Mouse (Mus musculus) liver, embryonic 11.5 days (tissue): Measurements from ENCODE around the gene Gpatch1. TPM values are rescaled to one million over a fixed set of nuclear protein-coding genes. Genes with fewer than 3 reads are reported as not detected.

Experiments used
- ATAC-seq: fragments of 200-750 bp; cut with Nextera tagmentation; replicated peaks from 2 replicates; pipeline ENCODE4 v1.8.0; 2017; ENCODE audit warnings: moderate number of reproducible peaks, mild to moderate bottlenecking, moderate TSS enrichment, moderate library complexity; ENCODE audit not compliant: low FRiP score
- DNase-seq: peaks from one replicate; pipeline ENCODE4 v3.0.0-alpha.2; 2017; ENCODE audit warnings: low spot score
- H3K27ac ChIP-seq: fragments of 300-500 bp; sonication (generic); 2 replicates; pipeline ENCODE4 v1.5.1; 2014; ENCODE audit warnings: mild to moderate bottlenecking, low read depth, low read length, control low read depth
- H3K27me3 ChIP-seq: fragments of 300-500 bp; sonication (generic); replicated peaks from 2 replicates; pipeline ENCODE4 v1.6.1; 2014; ENCODE audit warnings: low read length, mixed read lengths; ENCODE audit not compliant: control insufficient read depth, insufficient read depth
- H3K36me3 ChIP-seq: fragments of 300-500 bp; sonication (generic); 2 replicates; pipeline ENCODE4 v1.6.1; 2014; ENCODE audit warnings: mild to moderate bottlenecking, low read length, moderate library complexity, mixed read lengths; ENCODE audit not compliant: control insufficient read depth, insufficient read depth
- H3K4me1 ChIP-seq: fragments of 300-500 bp; sonication (generic); replicated peaks from 2 replicates; pipeline ENCODE4 v1.6.1; 2014; ENCODE audit warnings: low read length, mixed read lengths; ENCODE audit not compliant: control insufficient read depth, insufficient read depth
- H3K4me2 ChIP-seq: fragments of 300-500 bp; sonication (generic); 2 replicates; pipeline ENCODE4 v1.6.1; 2014; ENCODE audit warnings: mild to moderate bottlenecking, control low read depth, moderate library complexity
- H3K4me3 ChIP-seq: fragments of 300-500 bp; sonication (generic); 2 replicates; pipeline ENCODE4 v1.5.1; 2014; ENCODE audit warnings: low read depth, low read length, control low read depth
- H3K9ac ChIP-seq: fragments of 300-500 bp; sonication (generic); 2 replicates; pipeline ENCODE4 v1.6.1; 2014; ENCODE audit warnings: low read depth, low read length, control low read depth
- H3K9me3 ChIP-seq: fragments of 300-500 bp; sonication (generic); 2 replicates; pipeline ENCODE4 v1.6.1; 2016; ENCODE audit warnings: low read length, inconsistent platforms, mixed read lengths; ENCODE audit not compliant: control insufficient read depth
- WGBS: fragments of 180-500 bp; shearing (Covaris S2); extraction: QIAGEN DNeasy Blood & Tissue Kit; methylation state at CpG from one replicate; pipeline ENCODE4 v1.1.7; 2014; 5-methylcytosine and 5-hydroxymethylcytosine counted together
- polyA plus RNA-seq: library from polyadenylated mRNA; unstranded; fragments of >200 nt; fragmentation: Nextera tagmentation; extraction: Ambion mirVana; gene quantifications from 2 replicates; pipeline ENCODE4 v1.2.1, GENCODE M21; 2014

The Gpatch1 gene
- polyA plus RNA-seq, 1 experiment from 2014 or later, result 16.1 TPM

DNA sequence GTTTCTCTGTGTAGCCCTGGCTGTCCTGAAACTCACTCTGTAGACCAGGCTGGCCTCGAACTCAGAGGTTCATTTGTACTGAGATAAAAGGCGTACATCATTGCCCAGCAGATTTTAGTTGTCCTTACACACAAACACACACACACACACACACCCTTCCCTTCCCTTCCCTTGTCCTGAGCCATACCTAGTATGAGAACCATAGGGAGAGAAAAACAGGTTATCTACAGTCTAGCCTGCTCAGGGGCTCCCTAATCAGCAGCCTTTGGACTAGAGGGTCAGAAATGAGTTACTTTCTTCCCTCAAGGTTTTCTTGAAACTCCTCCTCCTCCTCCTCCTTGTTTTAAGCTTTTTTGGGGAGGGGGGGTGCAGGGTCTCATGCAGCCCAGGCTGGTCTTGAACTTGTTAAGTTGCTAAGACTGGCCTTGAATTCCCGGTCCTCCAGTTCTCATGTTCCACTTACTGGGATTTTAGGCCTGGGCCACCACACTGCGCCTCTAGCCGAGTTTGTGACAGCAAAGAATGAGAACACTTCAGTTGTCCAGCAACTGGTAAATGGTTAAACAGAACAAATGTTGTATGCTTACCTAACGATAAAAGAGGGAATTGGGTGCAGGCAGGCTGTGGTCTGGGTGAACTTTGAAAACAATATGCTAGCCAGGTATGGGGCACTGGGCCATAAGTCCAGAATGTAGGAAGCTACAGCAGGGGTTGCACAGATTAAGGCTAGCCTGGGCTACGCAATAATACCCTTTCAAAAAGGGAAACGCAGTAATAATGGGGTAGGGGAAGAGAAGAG is 31.8 kb upstream of the Gpatch1 start:
- 74% methylated on average over 8 of the region's 8 CpGs for WGBS
- H3K4me2 ChIP-seq, result no peak overlapping the region; the same call in 1 of the 2 replicates
- ATAC-seq (no peak; the same call in 1 of the 2 replicates), DNase-seq (no peak)
- no peak overlapping the region for H3K9ac ChIP-seq
- no peaks in the 10 kb centered on the region for H3K27me3 ChIP-seq
- H3K27ac ChIP-seq, result peak overlapping the region; percentile 47; the same call in 1 of the 2 replicates
- no peak overlapping the region for H3K4me3 ChIP-seq
- no peaks in the 10 kb centered on the region for H3K9me3 ChIP-seq
- H3K36me3 ChIP-seq, result no peaks in the 10 kb centered on the region
- peaks cover 6% of the 10 kb centered on the region for H3K4me1 ChIP-seq

DNA sequence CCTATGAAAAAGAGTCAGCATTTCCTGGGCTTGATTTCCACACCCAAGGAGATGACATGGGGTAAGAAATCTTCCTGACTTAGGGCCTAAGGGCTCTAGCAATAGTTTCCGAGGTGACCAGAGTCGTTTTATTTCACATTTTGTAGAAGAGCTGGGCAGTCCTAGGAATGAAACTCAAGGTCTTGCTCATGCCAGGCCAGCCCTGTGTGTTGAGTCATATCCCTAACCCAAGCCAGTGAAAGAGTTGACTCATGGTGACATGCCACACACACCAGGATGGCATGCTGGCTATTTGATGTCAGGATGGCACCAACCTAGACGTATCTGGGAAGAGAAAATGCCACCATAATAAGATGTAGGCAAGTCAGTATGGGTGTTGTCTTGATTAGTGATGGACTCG is 30.8 kb upstream of the Gpatch1 start:
- DNase-seq, result no peak
- Histone ChIP-seq H3K27me3 (no peaks in the 10 kb centered on the region), H3K4me2 (no peak overlapping the region), H3K4me3 (no peak overlapping the region), H3K36me3 (no peaks in the 10 kb centered on the region), H3K9ac (no peak overlapping the region), H3K27ac (no peak overlapping the region), H3K9me3 (no peaks in the 10 kb centered on the region), H3K4me1 (peaks cover 6% of the 10 kb centered on the region)
- no peak for ATAC-seq
- WGBS, result 79% methylated on average over 4 of the region's 4 CpGs

DNA sequence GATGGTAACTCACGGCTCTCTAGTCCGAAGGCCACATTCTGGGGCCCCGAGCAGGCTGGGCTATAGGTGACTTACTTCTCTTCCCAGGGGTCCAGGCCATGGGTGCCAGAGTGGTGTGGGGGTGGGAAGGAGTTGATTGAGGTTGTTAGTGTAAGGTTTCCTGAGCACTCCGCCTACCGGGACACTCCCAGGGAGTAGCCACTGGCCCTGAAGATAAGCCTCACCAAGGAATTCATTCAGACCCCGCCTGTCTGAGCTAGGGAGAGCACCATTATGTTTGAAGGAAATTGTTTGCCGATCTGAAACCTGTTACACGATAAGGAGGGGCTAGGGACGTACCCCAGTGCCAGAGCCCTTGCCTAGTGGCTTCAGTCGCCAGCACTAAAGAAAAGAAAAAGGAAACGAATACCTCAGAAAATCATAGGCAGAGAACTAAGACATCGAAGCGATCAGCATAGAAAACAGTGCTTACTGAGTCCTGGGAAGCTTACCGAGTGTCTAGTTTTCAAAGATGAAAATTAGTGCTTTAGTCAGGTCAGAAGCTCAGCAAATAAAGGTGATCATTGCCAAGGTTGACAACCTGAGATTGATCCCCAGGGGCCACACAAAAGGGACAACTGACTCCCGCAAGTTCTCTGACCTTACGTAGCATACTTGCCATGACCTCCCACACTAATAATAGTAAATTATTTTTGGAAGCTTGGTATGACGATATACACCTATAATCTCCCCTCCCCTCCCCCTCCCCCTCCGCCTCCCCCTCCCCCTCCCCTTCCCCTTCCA is 29.9 kb upstream of the Gpatch1 start:
- no peaks in the 10 kb centered on the region for H3K9me3 ChIP-seq
- DNase-seq (no peak), ATAC-seq (peak; percentile 53)
- H3K4me3 ChIP-seq, result no peak overlapping the region
- H3K27me3 ChIP-seq, result no peaks in the 10 kb centered on the region
- WGBS, result 43% methylated on average over 18 of the region's 18 CpGs
- H3K9ac ChIP-seq, result no peak overlapping the region
- H3K36me3 ChIP-seq, result no peaks in the 10 kb centered on the region
- peak overlapping the region; percentile 12; the same call in 1 of the 2 replicates for H3K4me2 ChIP-seq
- no peak overlapping the region for H3K27ac ChIP-seq
- peaks cover 6% of the 10 kb centered on the region for H3K4me1 ChIP-seq

DNA sequence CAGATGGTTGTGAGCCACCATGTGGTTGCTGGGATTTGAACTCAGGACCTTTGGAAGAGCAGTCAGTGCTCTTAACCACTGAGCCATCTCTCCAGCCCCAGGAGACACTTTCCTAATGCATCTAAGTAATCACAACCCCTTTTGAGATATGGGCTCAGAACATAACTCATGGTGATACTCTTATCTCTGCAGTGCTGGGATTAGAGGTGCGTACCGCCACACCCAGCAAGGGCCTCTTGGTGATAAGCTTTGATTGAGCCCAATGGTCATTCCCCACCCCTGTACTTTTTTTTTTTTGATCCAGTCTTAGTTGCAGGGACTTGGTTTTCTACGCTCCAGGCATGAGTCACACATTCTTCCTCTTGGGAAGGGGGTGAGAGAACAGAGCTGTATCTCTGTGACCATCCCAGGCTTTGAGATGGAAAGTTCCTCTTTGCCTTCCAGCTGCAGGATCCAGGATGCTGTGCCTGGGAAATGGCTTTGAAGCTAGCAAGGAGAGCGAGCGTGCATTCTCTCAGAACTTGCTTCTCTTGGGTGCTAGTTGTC is 26.6 kb upstream of the Gpatch1 start:
- no peak for ATAC-seq
- no peak overlapping the region for H3K27ac ChIP-seq
- H3K9ac ChIP-seq, result no peak overlapping the region

DNA sequence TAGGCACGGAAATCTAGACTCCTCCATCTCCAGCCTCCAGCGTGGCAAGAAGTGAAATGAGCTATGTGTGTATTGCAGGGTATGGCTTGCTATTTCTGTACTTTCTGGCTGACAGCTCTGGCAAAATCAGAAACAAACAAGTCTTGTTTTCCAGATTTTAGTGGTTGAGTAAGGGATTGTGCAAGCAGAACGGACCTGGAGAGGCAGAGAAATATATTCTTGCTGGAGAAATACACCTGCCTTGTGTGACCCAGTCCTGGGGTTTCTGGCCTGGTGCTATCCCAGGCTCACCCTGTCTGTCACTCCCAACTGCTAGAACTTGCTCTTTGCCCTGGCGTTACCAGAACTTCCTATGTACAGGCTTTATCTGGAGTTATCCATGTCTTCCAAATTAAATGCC is 24.3 kb upstream of the Gpatch1 start:
- WGBS, result 59% methylated on average over 4 of the region's 4 CpGs
- H3K9ac ChIP-seq, result no peak overlapping the region
- no peaks in the 10 kb centered on the region for H3K9me3 ChIP-seq
- no peak for DNase-seq
- H3K27me3 ChIP-seq, result no peaks in the 10 kb centered on the region
- H3K27ac ChIP-seq, result no peak overlapping the region; the same call in 1 of the 2 replicates
- no peaks in the 10 kb centered on the region; the same call in 1 of the 2 replicates for H3K4me1 ChIP-seq
- no peak overlapping the region for H3K4me2 ChIP-seq
- ATAC-seq, result no peak
- no peak overlapping the region for H3K4me3 ChIP-seq
- no peaks in the 10 kb centered on the region for H3K36me3 ChIP-seq

More for the DNA sequence above, 26.6 kb upstream of the Gpatch1 start:
- no peak overlapping the region for H3K4me2 ChIP-seq
- H3K36me3 ChIP-seq, result no peaks in the 10 kb centered on the region
- WGBS, result 58% methylated on average over 5 of the region's 5 CpGs
- H3K27me3 ChIP-seq, result no peaks in the 10 kb centered on the region
- H3K9me3 ChIP-seq, result no peaks in the 10 kb centered on the region
- peaks cover 6% of the 10 kb centered on the region for H3K4me1 ChIP-seq
- DNase-seq, result no peak
- H3K4me3 ChIP-seq, result no peak overlapping the region

DNA sequence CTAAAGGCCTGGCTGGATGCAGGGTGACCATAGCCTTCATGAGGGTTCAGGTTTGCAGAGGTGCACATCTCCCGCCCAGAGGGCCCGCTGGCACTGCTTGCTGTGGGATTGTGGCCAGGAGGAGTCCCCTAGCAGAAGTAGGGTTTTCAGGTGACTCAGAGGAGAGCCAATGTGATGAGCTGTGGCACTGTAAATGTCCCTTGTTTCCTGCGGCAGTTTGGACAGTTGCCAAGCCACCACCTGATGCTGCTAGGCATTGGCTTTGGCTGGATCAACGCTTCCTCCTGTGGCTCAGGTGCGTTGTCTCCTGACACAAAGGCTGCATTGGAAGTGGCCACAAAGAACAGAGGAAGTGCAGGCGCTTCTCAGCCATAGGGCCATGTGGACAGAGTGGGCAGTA is 23.0 kb upstream of the Gpatch1 start:
- Histone ChIP-seq H3K4me3 (no peak overlapping the region), H3K27me3 (peaks cover 8% of the 10 kb centered on the region), H3K9ac (no peak overlapping the region), H3K4me1 (no peaks in the 10 kb centered on the region), H3K27ac (no peak overlapping the region), H3K9me3 (no peaks in the 10 kb centered on the region), H3K36me3 (no peaks in the 10 kb centered on the region), H3K4me2 (no peak overlapping the region)
- WGBS, result 77% methylated on average over 6 of the region's 6 CpGs
- DNase-seq, result no peak
- no peak for ATAC-seq

DNA sequence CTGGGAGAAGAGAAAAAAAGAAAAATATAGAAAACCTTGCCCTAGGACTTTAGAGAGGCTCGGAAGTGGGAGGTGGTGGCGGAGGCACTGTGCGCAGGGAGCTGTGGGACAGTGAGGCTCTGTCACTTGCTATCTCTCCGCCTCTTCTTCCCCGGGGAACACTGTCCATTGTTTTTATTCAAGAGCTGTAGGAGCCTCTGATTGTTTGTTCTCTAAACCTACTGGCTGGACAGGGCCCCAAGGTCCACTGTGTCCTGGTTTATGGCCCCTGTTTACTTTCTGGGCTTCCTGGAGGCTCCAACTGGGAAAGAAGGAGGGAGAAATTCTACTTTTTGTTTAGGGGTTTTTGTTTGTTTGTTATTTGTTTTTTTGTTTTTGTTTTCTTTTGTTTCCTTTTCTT is 22.0 kb upstream of the Gpatch1 start:
- H3K4me1 ChIP-seq, result 0 out of 2 replicates have a peak, but pooled peaks cover under 1% of the 10 kb centered on the region
- 56% methylated on average over 5 of the region's 5 CpGs for WGBS
- H3K9me3 ChIP-seq, result no peaks in the 10 kb centered on the region
- peaks cover 17% of the 10 kb centered on the region for H3K27me3 ChIP-seq
- no peak overlapping the region for H3K4me3 ChIP-seq
- no peak overlapping the region for H3K4me2 ChIP-seq
- H3K27ac ChIP-seq, result no peak overlapping the region
- DNase-seq (no peak), ATAC-seq (no peak)
- no peak overlapping the region for H3K9ac ChIP-seq
- H3K36me3 ChIP-seq, result no peaks in the 10 kb centered on the region

DNA sequence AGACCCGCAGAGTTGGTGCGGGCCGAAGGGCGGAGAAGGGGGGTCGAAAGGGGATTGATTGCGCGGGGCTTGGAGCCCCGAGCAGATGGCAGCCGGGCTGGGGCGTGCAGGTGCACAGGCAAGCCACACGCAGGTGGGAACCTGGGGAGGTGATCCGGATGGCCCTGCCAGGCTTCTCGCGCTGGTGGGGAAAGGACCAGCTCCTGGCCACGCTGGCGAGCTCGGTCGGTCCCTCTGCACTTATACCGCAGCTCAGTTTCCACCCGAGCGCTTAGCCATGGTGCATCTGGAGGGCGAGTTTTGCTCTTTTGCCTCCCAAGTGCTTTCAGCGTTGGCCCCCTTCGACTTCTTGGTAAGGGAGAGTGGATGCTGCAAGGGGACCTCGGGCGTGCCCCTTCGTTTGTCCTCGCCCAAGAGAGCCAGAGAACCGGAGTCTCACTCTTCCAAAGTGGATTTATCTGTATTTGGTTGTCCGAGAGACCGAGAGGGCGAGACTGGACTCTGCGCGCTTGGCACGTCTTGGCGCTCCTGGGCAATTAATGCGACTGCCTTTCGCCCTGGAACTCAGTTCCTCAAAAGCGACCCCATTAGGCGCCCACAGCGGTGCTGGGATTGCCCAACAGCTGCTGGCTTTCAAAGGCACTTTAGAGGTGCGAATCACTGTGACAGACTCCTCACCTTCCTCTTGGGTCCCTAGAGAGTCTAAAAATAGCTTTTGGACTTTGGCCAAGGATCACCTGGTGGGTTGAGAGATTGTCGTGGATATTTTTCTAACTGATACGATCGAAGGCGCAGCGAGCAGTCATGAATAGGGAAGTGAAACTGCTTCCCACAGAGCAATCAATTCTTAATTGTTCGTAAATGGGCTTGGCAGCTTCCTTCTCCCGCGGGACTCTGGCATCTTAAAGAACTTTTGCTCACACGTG is 16.6 kb upstream of the Gpatch1 start:
- ATAC-seq, result no peak

More for the DNA sequence above, 16.6 kb upstream of the Gpatch1 start:
- Histone ChIP-seq H3K9ac (peak overlapping the region; percentile 69), H3K4me1 (0 out of 2 replicates have a peak, but pooled peaks cover 4% of the 10 kb centered on the region), H3K4me3 (peak overlapping the region; percentile 68), H3K36me3 (no peaks in the 10 kb centered on the region), H3K27me3 (peaks cover 33% of the 10 kb centered on the region), H3K9me3 (no peaks in the 10 kb centered on the region), H3K4me2 (peak overlapping the region; percentile 100), H3K27ac (peak overlapping the region; percentile 29; the same call in 1 of the 2 replicates)
- under 1% methylated on average over 51 of the region's 51 CpGs for WGBS
- peak; percentile 56 for DNase-seq
